Mouse (Mus musculus) bone marrow, adult 2 months (tissue): Measurements from ENCODE around the gene Drc3. TPM values are rescaled to one million over a fixed set of nuclear protein-coding genes. Genes with fewer than 3 reads are reported as not detected.

Experiments used
- H3K27ac ChIP-seq: fragments of 200-500 bp; 2 replicates; pipeline ENCODE4 v1.5.1; 2012; ENCODE audit warnings: low read depth, mild to moderate bottlenecking, control low read depth, inconsistent platforms, low read length; ENCODE audit not compliant: control insufficient read depth, poor library complexity, insufficient read depth
- H3K4me1 ChIP-seq: fragments of 200-500 bp; 2 replicates; pipeline ENCODE4 v1.6.1; 2011; ENCODE audit warnings: low read length; ENCODE audit not compliant: control insufficient read depth, insufficient read depth
- H3K4me3 ChIP-seq: fragments of 200-500 bp; replicated peaks from 2 replicates; pipeline ENCODE3; 2011; ENCODE audit warnings: mild to moderate bottlenecking, low read depth, low read length, control low read depth; ENCODE audit not compliant: control insufficient read depth
- CTCF ChIP-seq: fragments of 200-500 bp; IDR thresholded peaks from 2 replicates; pipeline ENCODE4 v1.5.1; 2011; ENCODE audit warnings: low read length, control low read depth; ENCODE audit not compliant: control insufficient read depth, insufficient read depth
- POLR2A ChIP-seq: fragments of 200-500 bp; IDR thresholded peaks from 2 replicates; pipeline ENCODE4 v1.6.1; 2011; ENCODE audit warnings: low read depth, mild to moderate bottlenecking, control low read depth, low read length, borderline replicate concordance; ENCODE audit not compliant: control insufficient read depth
- WGBS: fragments of 180-500 bp; shearing (Covaris S2); methylation state at CpG from one replicate; pipeline ENCODE4 v1.1.7; 2018; 5-methylcytosine and 5-hydroxymethylcytosine counted together
- polyA plus RNA-seq: library from polyadenylated mRNA; stranded (reverse); fragments of >200 nt; gene quantifications from 2 replicates; pipeline ENCODE4 v1.2.4, GENCODE M21; 2011; ENCODE audit warnings: low replicate concordance; ENCODE audit not compliant: missing spikeins, insufficient read depth, insufficient read length

Drc3 gene
- polyA plus RNA-seq, 1 experiment, result not detected

GRCm38 (mm10) chr11:60440176-60440575 lies 87.0 kb downstream of the Drc3 start:
- Histone ChIP-seq H3K4me3 (no peak overlapping the region), H3K4me1 (no peaks in the 10 kb centered on the region), H3K27ac (no peak overlapping the region)
- TF ChIP-seq CTCF (no peak), POLR2A (no peak)
- WGBS, result 86% methylated on average over 7 of the region's 7 CpGs

- 80% methylated on average over 6 of the region's 6 CpGs for WGBS
- H3K27ac ChIP-seq, result no peak overlapping the region
- H3K4me3 ChIP-seq, result no peak overlapping the region
- TF ChIP-seq POLR2A (no peak), CTCF (no peak)
- no peaks in the 10 kb centered on the region for H3K4me1 ChIP-seq
Observed at GRCm38 (mm10) chr11:60442896-60443295, 89.8 kb downstream of the Drc3 start.

Other genes with a start within 250 kb of the Drc3 start
- gene Rai1, start 248.3 kb upstream of the Drc3 start, polyA plus RNA-seq, result 21.7 and 26.8 TPM in 2 replicates
- gene Srebf1, start 130.7 kb upstream of the Drc3 start, polyA plus RNA-seq, result 17.7 and 37.3 TPM in 2 replicates
- gene Tom1l2, start 424 bp upstream of the Drc3 start, polyA plus RNA-seq, result 5.5 and 14.1 TPM in 2 replicates
- gene Gid4, start 63.8 kb downstream of the Drc3 start, polyA plus RNA-seq, result 4.8 and 7.2 TPM in 2 replicates
- 16.2 and 23.5 TPM in 2 replicates for gene Atpaf2, start 65.1 kb downstream of the Drc3 start, polyA plus RNA-seq
- 19.9 and 28.0 TPM in 2 replicates for gene Drg2, start 101.3 kb downstream of the Drc3 start, polyA plus RNA-seq
- 1.1 and 1.4 TPM in 2 replicates for gene Myo15, start 116.0 kb downstream of the Drc3 start, polyA plus RNA-seq
- 16.7 and 19.5 TPM in 2 replicates for gene Alkbh5, start 183.1 kb downstream of the Drc3 start, polyA plus RNA-seq